ENCODE assay signal across 23 mouse cellular contexts in genomic region chr11:44946618-44947017, GRCm38 (mm10).
DNase-seq lines count a peak whose midpoint lies in the region; ATAC-seq lines count a peak whose summit lies in the region.
"Had no signal": no experiment of that assay in that cellular context is flagged by ENCODE, and none has a peak within 500 bp of the region (broad histone marks: within the 10 kb centered on the region; RNA-seq: fewer than 3 reads in every experiment).

No protein-coding gene starts in this region.

- no peak overlapping the region for H3K4me3 ChIP-seq in embryonic facial prominence, embryonic 14.5 days (ENCODE audit: low read depth, low read length)
- no peak overlapping the region for H3K4me3 ChIP-seq in embryonic facial prominence, embryonic 10.5 days
- no peak overlapping the region for H3K4me3 ChIP-seq in heart, embryonic 10.5 days
- H3K4me3 ChIP-seq: embryonic facial prominence, embryonic 15.5 days; forebrain, embryonic 13.5 days; heart, embryonic 12.5 days; liver, embryonic 15.5 days; lung, embryonic 15.5 days had no signal

- DNase-seq in embryonic facial prominence, embryonic 14.5 days (ENCODE audit: low spot score): peak; percentile 22
- DNase-seq in embryonic facial prominence, embryonic 10.5 days (ENCODE audit: low spot score): no peak
- DNase-seq in heart, adult 8-10 months (ENCODE audit: low spot score): peak; percentile 45
- no peak for DNase-seq in heart, embryonic 10.5 days (ENCODE audit: low spot score)
- peak; percentile 32 for DNase-seq in NIH3T3 (ENCODE audit: low read depth)
- DNase-seq in adipocyte (ENCODE audit: low spot score): peak; percentile 21
- no peak for DNase-seq in spleen, postnatal 36 days (ENCODE audit: low spot score in 2 of 2)
- DNase-seq: B cell, adult 2 months; cerebellum, adult 18-20 months; cerebellum, postnatal 10 days; kidney, postnatal 14 days; layer of hippocampus, adult 9-11 months; midbrain, embryonic 14.5 days; right cerebral cortex, postnatal 14 days; thymus, postnatal 4 days had no signal

- 0 out of 2 replicates have a peak, but pooled peaks have one; percentile 26 for ATAC-seq in embryonic facial prominence, embryonic 14.5 days (ENCODE audit: low read depth)
- ATAC-seq: forebrain, embryonic 13.5 days; intestine, postnatal 0 days had no signal

- WGBS in embryonic facial prominence, embryonic 14.5 days: 77% methylated on average over 3 of the region's 3 CpGs
- WGBS in embryonic facial prominence, embryonic 10.5 days: 91% methylated on average over 3 of the region's 3 CpGs
- WGBS in heart, embryonic 10.5 days: 79% methylated on average over 3 of the region's 3 CpGs

- H3K27me3 ChIP-seq in embryonic facial prominence, embryonic 14.5 days (replicated peaks; ENCODE audit: control insufficient read depth, insufficient read depth, low read length): no peaks in the 10 kb centered on the region
- H3K27me3 ChIP-seq in embryonic facial prominence, embryonic 10.5 days (replicated peaks; ENCODE audit: low read depth, poor library complexity, severe bottlenecking): no peaks in the 10 kb centered on the region
- H3K27me3 ChIP-seq in heart, embryonic 10.5 days (ENCODE audit: insufficient read depth, poor library complexity, severe bottlenecking): no peaks in the 10 kb centered on the region
- H3K27me3 ChIP-seq: embryonic facial prominence, embryonic 15.5 days; forebrain, embryonic 13.5 days; heart, embryonic 12.5 days; liver, embryonic 15.5 days; lung, embryonic 15.5 days had no signal

- H3K9me3 ChIP-seq in embryonic facial prominence, embryonic 14.5 days (ENCODE audit: control insufficient read depth, low read length): no peaks in the 10 kb centered on the region
- no peaks in the 10 kb centered on the region for H3K9me3 ChIP-seq in embryonic facial prominence, embryonic 10.5 days
- no peaks in the 10 kb centered on the region for H3K9me3 ChIP-seq in heart, embryonic 10.5 days
- H3K9me3 ChIP-seq: embryonic facial prominence, embryonic 15.5 days; forebrain, embryonic 13.5 days; heart, embryonic 12.5 days; liver, embryonic 15.5 days; lung, embryonic 15.5 days had no signal

- H3K36me3 ChIP-seq in embryonic facial prominence, embryonic 14.5 days (ENCODE audit: control insufficient read depth, insufficient read depth, low read length): no peaks in the 10 kb centered on the region
- H3K36me3 ChIP-seq in embryonic facial prominence, embryonic 10.5 days (replicated peaks): no peaks in the 10 kb centered on the region
- H3K36me3 ChIP-seq in heart, embryonic 10.5 days: no peaks in the 10 kb centered on the region
- H3K36me3 ChIP-seq: embryonic facial prominence, embryonic 15.5 days; heart, embryonic 12.5 days; liver, embryonic 15.5 days; lung, embryonic 15.5 days had no signal

- no peak overlapping the region for H3K9ac ChIP-seq in embryonic facial prominence, embryonic 14.5 days (ENCODE audit: low read depth, low read length)
- H3K9ac ChIP-seq: embryonic facial prominence, embryonic 15.5 days; forebrain, embryonic 13.5 days; heart, embryonic 12.5 days; hindbrain, embryonic 14.5 days; liver, embryonic 15.5 days; lung, embryonic 15.5 days had no signal

- no peak overlapping the region for H3K27ac ChIP-seq in embryonic facial prominence, embryonic 14.5 days (replicated peaks; ENCODE audit: low read depth, low read length)
- H3K27ac ChIP-seq in embryonic facial prominence, embryonic 10.5 days (replicated peaks): no peak overlapping the region
- H3K27ac ChIP-seq in heart, embryonic 10.5 days: no peak overlapping the region
- H3K27ac ChIP-seq: embryonic facial prominence, embryonic 15.5 days; forebrain, embryonic 13.5 days; hindbrain, embryonic 14.5 days; liver, embryonic 15.5 days; lung, embryonic 15.5 days; macrophage had no signal

- no peaks in the 10 kb centered on the region for H3K4me1 ChIP-seq in embryonic facial prominence, embryonic 14.5 days (ENCODE audit: control insufficient read depth, insufficient read depth, low read length)
- peaks cover 6% of the 10 kb centered on the region; the same call in 1 of the 2 replicates for H3K4me1 ChIP-seq in embryonic facial prominence, embryonic 10.5 days
- no peaks in the 10 kb centered on the region for H3K4me1 ChIP-seq in heart, embryonic 10.5 days
- H3K4me1 ChIP-seq: embryonic facial prominence, embryonic 15.5 days; forebrain, embryonic 13.5 days; heart, embryonic 12.5 days; liver, embryonic 15.5 days had no signal

- no peak overlapping the region for H3K4me2 ChIP-seq in embryonic facial prominence, embryonic 14.5 days (ENCODE audit: low read depth, low read length)
- H3K4me2 ChIP-seq: embryonic facial prominence, embryonic 15.5 days; forebrain, embryonic 13.5 days; heart, embryonic 12.5 days; hindbrain, embryonic 14.5 days; liver, embryonic 15.5 days; lung, embryonic 15.5 days had no signal

Comparison
In these comparisons a context has a peak if more than half of its experiments do, and no peak if none do; other contexts are left out.
1. DNase-seq: peak in embryonic facial prominence, embryonic 14.5 days (single experiment), heart, adult 8-10 months (single experiment), NIH3T3 (single experiment) and adipocyte (single experiment); none in embryonic facial prominence, embryonic 10.5 days (single experiment), heart, embryonic 10.5 days (single experiment) and spleen, postnatal 36 days (0 of 2).